Mouse (Mus musculus) heart, embryonic 14.5 days (tissue): ENCODE results near the gene Rnasek. TPM values are rescaled to one million over a fixed set of nuclear protein-coding genes. Genes with fewer than 3 reads are reported as not detected.

ENCODE experiments used
- ATAC-seq: fragments of 200-750 bp; cut with Nextera tagmentation; 2 replicates; pipeline ENCODE4 v1.8.0; 2017; ENCODE audit warnings: low read depth, moderate TSS enrichment; ENCODE audit not compliant: insufficient number of reproducible peaks, insufficient read depth, low FRiP score
- H3K27ac ChIP-seq, 2 experiments: fragments of 200-500 bp in 1 of 2; fragments of 300-500 bp in 1 of 2; sonication (generic) in 1 of 2; replicated peaks in 1 of 2; 2 replicates each; pipeline ENCODE4 v1.5.1; 2012 to 2014; ENCODE audit warnings: low read depth in 2 of 2, low read length in 2 of 2, control low read depth in 1 of 2, mild to moderate bottlenecking in 1 of 2, mixed read lengths in 1 of 2; ENCODE audit not compliant: control insufficient read depth in 1 of 2, insufficient read depth in 1 of 2
- H3K27me3 ChIP-seq: fragments of 300-500 bp; sonication (generic); 2 replicates; pipeline ENCODE4 v1.6.1; 2014; ENCODE audit warnings: mild to moderate bottlenecking, low read length, control low read depth; ENCODE audit not compliant: control insufficient read depth, insufficient read depth
- H3K36me3 ChIP-seq: fragments of 300-500 bp; sonication (generic); 2 replicates; pipeline ENCODE4 v1.6.1; 2014; ENCODE audit warnings: mild to moderate bottlenecking, control low read depth, low read length, mixed read lengths; ENCODE audit not compliant: control insufficient read depth, insufficient read depth
- H3K4me1 ChIP-seq, 2 experiments: fragments of 200-500 bp in 1 of 2; fragments of 300-500 bp in 1 of 2; sonication (generic) in 1 of 2; 2 replicates each; pipeline ENCODE4 v1.6.1; 2012 to 2014; ENCODE audit warnings: low read length in 2 of 2, control low read depth in 1 of 2, mixed read lengths in 1 of 2; ENCODE audit not compliant: control insufficient read depth in 2 of 2, insufficient read depth in 2 of 2
- H3K4me2 ChIP-seq: fragments of 300-500 bp; sonication (generic); 2 replicates; pipeline ENCODE4 v1.6.1; 2014; ENCODE audit warnings: mild to moderate bottlenecking, low read length
- H3K4me3 ChIP-seq, 2 experiments: fragments of 200-500 bp in 1 of 2; fragments of 300-500 bp in 1 of 2; sonication (generic) in 1 of 2; 2 replicates each; pipeline ENCODE4 v1.5.1; 2012 to 2014; ENCODE audit warnings: low read length in 2 of 2, mild to moderate bottlenecking in 2 of 2, control low read depth in 1 of 2, low read depth in 1 of 2, moderate library complexity in 1 of 2; ENCODE audit not compliant: control insufficient read depth in 1 of 2, insufficient read depth in 1 of 2
- H3K9ac ChIP-seq: fragments of 300-500 bp; sonication (generic); 2 replicates; pipeline ENCODE4 v1.6.1; 2014; ENCODE audit warnings: mild to moderate bottlenecking, low read length
- H3K9me3 ChIP-seq: fragments of 300-500 bp; sonication (generic); 2 replicates; pipeline ENCODE4 v1.6.1; 2016; ENCODE audit warnings: low read length, control low read depth; ENCODE audit not compliant: control insufficient read depth
- WGBS: fragments of 180-500 bp; shearing (Covaris S2); extraction: QIAGEN DNeasy Blood & Tissue Kit; methylation state at CpG from one replicate; pipeline ENCODE4 v1.1.7; 2014; 5-methylcytosine and 5-hydroxymethylcytosine counted together
- polyA plus RNA-seq: library from polyadenylated mRNA; unstranded; fragments of >200 nt; fragmentation: Nextera tagmentation; extraction: Ambion mirVana; gene quantifications from 2 replicates; pipeline ENCODE4 v1.2.1, GENCODE M21; 2014

Rnasek gene
- polyA plus RNA-seq, 1 experiment from 2014 or later = 240 TPM

DNA sequence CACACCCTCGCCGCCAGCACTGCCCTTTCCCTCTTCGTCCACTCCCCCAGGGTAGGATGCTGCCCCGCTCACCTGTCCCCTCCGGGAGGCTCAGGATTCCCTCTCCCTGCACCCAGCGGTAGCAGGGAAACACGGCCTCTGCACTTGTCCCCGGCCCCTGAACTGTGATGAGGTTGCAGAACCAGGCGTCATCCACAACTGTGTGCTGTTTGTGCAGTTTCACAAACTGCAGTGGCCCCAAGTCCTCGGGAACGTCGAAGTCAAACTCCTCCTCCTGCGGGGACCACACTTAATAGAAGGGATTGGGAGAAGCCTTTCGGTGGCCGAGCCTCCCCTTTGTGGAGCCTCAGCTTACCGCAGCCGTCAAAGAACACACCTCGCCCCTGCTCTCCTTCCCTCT lies 14.7 kb upstream of the Rnasek start:
- Histone ChIP-seq H3K27me3 (peaks cover 43% of the 10 kb centered on the region), H3K4me1 (peaks cover 5 to 8% of the 10 kb centered on the region in 2 experiments; a peak in 3 of 4 replicates), H3K9ac (peak overlapping the region; percentile 67; the same call in 1 of the 2 replicates), H3K9me3 (0 out of 2 replicates have a peak, but pooled peaks cover 2% of the 10 kb centered on the region), H3K4me2 (peak overlapping the region; percentile 73), H3K4me3 (peak overlapping the region; percentile 29 to 43), H3K36me3 (no peaks in the 10 kb centered on the region), H3K27ac (no peak overlapping the region)
- no peak for ATAC-seq
- 7% methylated on average over 18 of the region's 18 CpGs for WGBS

DNA sequence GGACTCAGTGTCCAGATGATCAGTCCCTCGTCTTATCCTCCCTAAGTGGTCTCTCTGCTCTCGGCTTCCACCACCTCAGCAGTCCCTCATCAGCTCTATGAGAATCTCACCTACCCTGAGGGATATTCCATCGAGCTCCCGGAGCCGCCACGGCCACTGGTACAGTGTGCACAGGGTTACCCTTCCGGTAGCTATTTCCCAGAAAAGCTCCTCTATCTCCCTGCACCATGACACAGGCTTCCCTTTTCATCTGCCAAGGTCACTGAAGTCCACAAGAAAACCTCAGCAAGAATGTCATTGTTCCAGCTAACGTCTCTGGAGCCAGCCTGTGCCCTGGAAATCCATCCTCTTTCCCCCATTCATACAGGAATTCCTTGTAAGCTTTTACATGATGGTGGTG lies 12.2 kb upstream of the Rnasek start:
- H3K4me2 ChIP-seq = no peak overlapping the region
- 54% methylated on average over 8 of the region's 8 CpGs for WGBS
- peaks cover 43% of the 10 kb centered on the region for H3K27me3 ChIP-seq

DNA sequence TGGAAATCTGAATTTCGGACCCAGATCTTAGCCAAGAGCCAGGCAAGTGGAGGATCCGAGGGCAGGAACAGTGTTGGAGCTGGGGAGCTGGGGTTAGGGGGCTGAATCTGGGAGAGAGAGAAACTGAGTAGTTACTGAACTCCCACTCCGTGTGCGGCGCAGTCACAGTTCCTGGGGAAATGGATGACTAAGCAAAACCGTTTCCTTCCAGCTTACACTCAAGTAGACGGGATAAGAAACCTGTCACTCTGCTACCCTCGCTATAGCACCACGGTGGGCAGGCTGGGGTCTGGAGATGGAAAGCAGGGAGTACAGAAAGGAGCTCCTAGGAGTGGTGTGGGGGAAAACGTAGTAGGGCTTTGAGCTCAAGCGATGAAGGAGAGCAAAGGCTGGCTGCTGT lies 10.5 kb upstream of the Rnasek start:
- Histone ChIP-seq H3K4me1 (peaks cover 5 to 8% of the 10 kb centered on the region in 2 experiments; a peak in 3 of 4 replicates), H3K27ac (no peak overlapping the region), H3K4me3 (no peak overlapping the region), H3K9me3 (no peaks in the 10 kb centered on the region), H3K27me3 (peaks cover 45% of the 10 kb centered on the region), H3K9ac (no peak overlapping the region), H3K4me2 (no peak overlapping the region), H3K36me3 (no peaks in the 10 kb centered on the region)
- 53% methylated on average over 11 of the region's 11 CpGs for WGBS
- no peak for ATAC-seq

More for the DNA sequence above, 12.2 kb upstream of the Rnasek start:
- ATAC-seq = no peak
- Histone ChIP-seq H3K4me3 (no peak overlapping the region), H3K4me1 (peaks cover 5 to 8% of the 10 kb centered on the region in 2 experiments; a peak in 3 of 4 replicates), H3K36me3 (no peaks in the 10 kb centered on the region), H3K9me3 (0 out of 2 replicates have a peak, but pooled peaks cover 2% of the 10 kb centered on the region), H3K9ac (no peak overlapping the region), H3K27ac (no peak overlapping the region)

DNA sequence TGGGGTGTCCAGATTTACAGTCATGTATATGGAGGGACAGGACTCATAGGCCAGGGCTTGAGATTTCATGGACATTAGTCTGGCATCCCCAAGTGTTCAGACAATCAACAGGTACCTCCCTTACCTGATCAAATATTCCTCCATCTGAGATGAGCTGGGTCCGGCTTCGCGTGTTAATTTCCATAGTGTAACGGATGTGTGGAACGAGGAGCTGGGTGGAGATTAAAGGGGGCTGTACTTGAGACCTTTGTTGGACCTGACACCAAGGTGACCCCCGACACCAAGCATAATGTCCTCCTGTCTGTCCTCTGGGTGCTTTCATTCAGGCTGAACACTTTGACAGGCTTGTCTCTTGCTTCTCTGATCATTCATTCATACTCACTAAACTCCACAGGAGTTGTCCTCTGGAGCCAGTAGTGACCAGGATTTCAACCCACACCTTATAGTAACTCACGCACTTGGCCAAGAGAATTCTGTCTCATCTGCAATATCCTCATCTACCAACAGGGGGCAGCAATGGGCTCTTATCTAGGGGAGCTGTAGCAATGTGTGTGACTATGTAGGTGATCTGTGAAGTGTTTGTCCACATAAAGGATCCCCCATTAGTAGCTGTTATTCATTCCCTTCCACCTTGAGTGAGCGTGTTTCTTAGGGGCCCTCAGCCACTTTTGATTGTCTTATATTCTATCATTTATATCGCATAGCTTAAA lies 7.6 kb upstream of the Rnasek start:
- Histone ChIP-seq H3K4me1 (peaks cover 0 to 2% of the 10 kb centered on the region in 2 experiments; a peak in 1 of 4 replicates), H3K36me3 (no peaks in the 10 kb centered on the region), H3K27me3 (peaks cover 18% of the 10 kb centered on the region), H3K4me3 (no peak overlapping the region), H3K4me2 (no peak overlapping the region), H3K9me3 (no peaks in the 10 kb centered on the region), H3K9ac (no peak overlapping the region), H3K27ac (no peak overlapping the region)
- WGBS = 46% methylated on average over 9 of the region's 9 CpGs
- peak; percentile 15; the same call in 1 of the 2 replicates for ATAC-seq

DNA sequence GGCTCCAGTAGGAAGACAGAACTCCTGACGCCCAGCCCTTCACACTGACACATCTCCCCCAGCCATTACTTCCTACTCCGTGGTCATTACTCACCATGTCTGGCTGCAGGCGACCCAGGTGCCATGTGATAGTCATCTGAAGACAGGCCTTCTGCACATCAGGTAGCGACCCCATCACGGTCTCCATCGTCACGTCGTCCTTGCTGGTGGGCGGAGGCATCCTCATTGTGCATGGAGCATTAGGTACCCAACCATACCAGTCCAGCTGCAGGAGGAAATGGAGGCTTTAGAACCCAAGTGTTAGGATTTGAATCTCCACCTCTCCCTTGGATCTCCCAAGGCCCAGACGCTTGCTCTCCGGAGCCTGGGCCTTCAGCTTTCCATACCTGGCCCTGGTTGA lies 2.9 kb upstream of the Rnasek start:
- peaks cover 5 to 12% of the 10 kb centered on the region in 2 experiments for H3K4me1 ChIP-seq
- no peak for ATAC-seq
- H3K36me3 ChIP-seq = no peaks in the 10 kb centered on the region
- 65% methylated on average over 11 of the region's 11 CpGs for WGBS
- no peak overlapping the region for H3K9ac ChIP-seq
- H3K4me3 ChIP-seq = no peak overlapping the region
- peaks cover 7% of the 10 kb centered on the region; the same call in 1 of the 2 replicates for H3K27me3 ChIP-seq
- H3K9me3 ChIP-seq = no peaks in the 10 kb centered on the region
- H3K4me2 ChIP-seq = no peak overlapping the region
- no peak overlapping the region for H3K27ac ChIP-seq

DNA sequence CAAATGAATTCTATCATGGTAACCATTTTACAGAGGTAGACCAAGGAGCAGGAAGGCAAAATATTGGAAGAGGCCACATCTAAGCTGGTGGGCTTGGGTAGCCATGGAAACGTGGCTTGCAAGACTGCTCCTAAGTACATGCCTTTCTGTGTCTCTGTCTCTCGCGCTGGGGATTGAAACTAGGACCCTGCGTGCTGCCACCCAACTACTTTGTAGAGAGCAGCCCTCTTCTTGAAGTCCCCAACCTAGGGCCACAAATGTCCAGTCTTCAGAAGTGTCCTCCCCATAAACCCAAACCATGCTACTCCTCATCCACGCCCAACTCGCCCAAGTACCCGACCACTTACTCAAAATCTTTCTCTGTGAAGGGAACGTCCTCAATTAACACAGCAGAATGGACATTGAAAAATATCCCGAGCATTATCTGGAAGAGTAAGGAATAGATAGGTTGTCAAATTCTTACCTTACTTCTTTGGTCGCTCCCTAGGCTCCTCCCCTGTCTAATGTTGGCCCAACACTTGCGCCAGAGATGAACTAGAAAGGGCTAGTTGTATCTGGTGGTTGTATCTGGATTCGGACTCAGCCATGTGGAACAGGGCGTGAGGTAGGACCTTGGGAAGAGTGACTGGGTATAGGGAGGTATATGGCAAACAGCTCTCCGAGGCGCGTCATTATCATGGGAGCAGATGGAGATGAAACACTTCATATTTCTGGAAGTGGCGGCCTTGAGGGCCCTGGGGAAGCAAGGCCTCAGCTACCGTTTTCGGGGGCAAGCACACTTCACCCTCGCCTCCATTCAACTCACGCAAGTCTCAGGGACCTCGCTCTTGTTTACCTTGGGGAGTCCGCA lies 826 bp downstream of the Rnasek start:
- H3K9me3 ChIP-seq = no peaks in the 10 kb centered on the region
- WGBS = 12% methylated on average over 23 of the region's 23 CpGs
- H3K4me3 ChIP-seq = peak overlapping the region; percentile 63 to 88
- peaks cover 8 to 21% of the 10 kb centered on the region in 2 experiments for H3K4me1 ChIP-seq
- no peak for ATAC-seq
- peaks cover 14% of the 10 kb centered on the region for H3K36me3 ChIP-seq
- H3K27ac ChIP-seq = peak overlapping the region; percentile 82 to 89
- H3K27me3 ChIP-seq = no peaks in the 10 kb centered on the region
- peak overlapping the region; percentile 86 for H3K4me2 ChIP-seq
- peak overlapping the region; percentile 87 for H3K9ac ChIP-seq

DNA sequence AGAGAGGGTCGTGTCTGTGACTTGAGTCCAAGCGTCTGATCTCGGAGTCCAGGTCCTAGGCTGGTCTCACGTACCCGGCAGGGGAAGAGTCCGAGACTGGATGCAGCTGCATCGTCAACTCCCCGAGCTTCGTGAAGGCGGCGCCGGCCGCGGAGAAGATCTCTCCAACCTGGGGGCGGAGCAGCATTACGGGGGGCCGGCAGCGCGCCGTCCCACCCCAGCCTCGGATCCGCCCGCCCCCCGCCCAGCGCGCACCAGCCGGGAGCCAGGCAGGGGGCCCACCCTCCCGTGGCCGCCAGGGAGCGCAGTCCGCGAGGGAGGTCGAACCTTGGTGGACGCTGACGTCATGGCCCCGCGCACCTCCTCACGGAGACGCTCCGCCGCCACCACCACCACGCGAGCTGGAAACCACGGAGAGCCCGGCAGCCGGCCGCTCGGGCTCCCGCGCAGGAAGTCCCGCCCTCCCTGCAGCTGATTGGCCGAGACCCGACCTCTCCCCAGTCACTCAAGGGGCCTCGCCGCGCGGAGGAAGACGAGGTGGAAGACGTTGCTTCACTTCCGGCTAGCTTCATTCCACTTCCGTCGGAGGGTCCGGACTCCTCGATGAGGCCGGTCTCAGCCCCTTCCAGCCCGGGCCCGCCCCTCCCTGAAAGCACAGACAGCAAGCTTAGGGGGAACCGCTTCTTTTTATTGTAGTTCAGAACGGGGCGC lies 2.0 kb downstream of the Rnasek start, which contains the start of gene 0610010K14Rik:
TSS of gene 0610010K14Rik (minus strand) at position 458 of the 711 bp plus-strand sequence.
- ATAC-seq = peak; percentile 91
- WGBS = under 1% methylated on average over 68 of the region's 70 CpGs

More for the DNA sequence above, 2.0 kb downstream of the Rnasek start, which contains the start of gene 0610010K14Rik:
- Histone ChIP-seq H3K4me1 (peaks cover 8 to 29% of the 10 kb centered on the region in 2 experiments), H3K36me3 (peaks cover 14% of the 10 kb centered on the region), H3K27me3 (no peaks in the 10 kb centered on the region), H3K9ac (peak within 1 kb of the TSS; percentile 87), H3K27ac (peak within 1 kb of the TSS; percentile 82 to 89), H3K9me3 (no peaks in the 10 kb centered on the region), H3K4me3 (peak within 1 kb of the TSS; percentile 63 to 88), H3K4me2 (peak within 1 kb of the TSS; percentile 86)
